Mouse (Mus musculus) limb, embryonic 13.5 days (tissue): Measurements from ENCODE around the gene Gm20518. TPM values are rescaled to one million over a fixed set of nuclear protein-coding genes. Genes with fewer than 3 reads are reported as not detected.

Experiments used
- ATAC-seq: fragments of 200-750 bp; cut with Nextera tagmentation; 2 replicates; pipeline ENCODE4 v1.8.0; 2017; ENCODE audit warnings: low read depth, moderate number of reproducible peaks, moderate TSS enrichment; ENCODE audit not compliant: low FRiP score
- H3K27ac ChIP-seq: fragments of 300-500 bp; sonication (generic); 2 replicates; pipeline ENCODE4 v1.5.1; 2015; ENCODE audit warnings: inconsistent platforms, mild to moderate bottlenecking, moderate library complexity
- H3K27me3 ChIP-seq: fragments of 300-500 bp; sonication (generic); 2 replicates; pipeline ENCODE4 v1.6.1; 2015; ENCODE audit warnings: mild to moderate bottlenecking, inconsistent platforms
- H3K36me3 ChIP-seq: fragments of 300-500 bp; sonication (generic); 2 replicates; pipeline ENCODE4 v1.6.1; 2015; ENCODE audit warnings: inconsistent platforms, mild to moderate bottlenecking, moderate library complexity
- H3K4me1 ChIP-seq: fragments of 300-500 bp; sonication (generic); 2 replicates; pipeline ENCODE4 v1.6.1; 2015; ENCODE audit warnings: inconsistent platforms
- H3K4me2 ChIP-seq: fragments of 300-500 bp; sonication (generic); replicated peaks from 2 replicates; pipeline ENCODE4 v1.6.1; 2015; ENCODE audit warnings: inconsistent platforms, mild to moderate bottlenecking, moderate library complexity
- H3K4me3 ChIP-seq: fragments of 300-500 bp; sonication (generic); 2 replicates; pipeline ENCODE4 v1.5.1; 2015; ENCODE audit warnings: moderate library complexity, mild to moderate bottlenecking, inconsistent platforms
- H3K9ac ChIP-seq: fragments of 300-500 bp; sonication (generic); 2 replicates; pipeline ENCODE4 v1.6.1; 2015; ENCODE audit warnings: mild to moderate bottlenecking, inconsistent platforms
- H3K9me3 ChIP-seq: fragments of 300-500 bp; sonication (generic); 2 replicates; pipeline ENCODE4 v1.6.1; 2016; ENCODE audit warnings: inconsistent platforms
- WGBS: fragments of 180-500 bp; shearing (Covaris S2); methylation state at CpG from one replicate; pipeline ENCODE4 v1.1.7; 2015; 5-methylcytosine and 5-hydroxymethylcytosine counted together
- polyA plus RNA-seq: library from polyadenylated mRNA; unstranded; fragments of >200 nt; fragmentation: Nextera tagmentation; extraction: Ambion mirVana; gene quantifications from 2 replicates; pipeline ENCODE4 v1.2.1, GENCODE M21; 2015

Gene Gm20518
- polyA plus RNA-seq, 1 experiment from 2014 or later: 0.53 TPM

DNA sequence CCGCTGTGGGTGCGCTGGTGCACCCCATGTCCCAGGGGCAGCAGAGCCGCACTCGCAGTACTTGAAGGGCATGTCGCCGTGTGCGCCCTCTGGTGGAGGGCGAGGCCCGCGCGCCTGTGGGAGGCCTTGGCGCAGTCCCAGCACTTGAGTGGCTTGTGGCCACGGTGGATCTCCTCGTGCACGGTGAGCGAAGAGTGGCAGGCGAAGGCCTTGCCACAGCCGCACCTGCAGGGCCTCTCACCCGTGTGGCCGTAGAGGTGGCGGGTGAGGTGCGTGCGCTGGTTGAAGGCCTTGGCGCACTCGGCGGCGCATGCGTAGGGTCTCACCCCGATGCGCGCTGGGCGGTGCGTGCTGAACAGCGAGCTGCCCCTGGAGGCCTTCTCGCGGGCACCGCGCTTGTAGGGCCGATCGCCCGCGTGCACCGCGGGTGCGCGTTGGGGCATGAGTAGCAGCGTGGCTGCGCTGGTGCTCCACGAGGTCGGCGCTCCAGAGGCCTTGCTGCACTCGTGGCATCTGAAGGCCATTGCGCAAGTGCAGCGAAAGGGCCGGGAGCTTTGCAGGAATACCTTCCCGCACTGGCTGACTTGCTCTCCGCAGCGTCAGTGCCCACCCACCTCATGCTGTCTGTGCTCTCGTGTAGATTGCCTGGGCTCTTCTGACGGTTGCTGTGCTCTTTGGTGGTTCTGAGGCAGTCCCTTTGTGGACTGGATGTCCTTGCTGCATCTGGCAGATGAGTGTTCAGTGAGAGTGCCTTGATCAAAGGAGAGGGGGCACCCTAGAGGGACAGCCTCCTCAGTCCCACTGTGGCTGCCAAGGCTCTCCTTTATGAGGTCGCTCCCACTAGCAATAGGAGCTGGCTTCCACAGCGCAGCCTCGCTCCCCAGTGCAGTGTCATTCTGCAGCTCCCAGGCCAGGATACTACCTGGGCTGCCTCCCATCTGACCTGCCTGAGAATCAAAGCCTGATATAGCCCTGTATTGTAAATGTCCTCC, 75.8 kb downstream of the Gm20518 start:
- Histone ChIP-seq H3K9ac (peak overlapping the region; percentile 77), H3K27me3 (peaks cover 3% of the 10 kb centered on the region; the same call in 1 of the 2 replicates), H3K4me2 (peak overlapping the region; percentile 82), H3K4me1 (peaks cover 35% of the 10 kb centered on the region), H3K27ac (peak overlapping the region; percentile 34; the same call in 1 of the 2 replicates), H3K4me3 (peak overlapping the region; percentile 58), H3K9me3 (no peaks in the 10 kb centered on the region), H3K36me3 (no peaks in the 10 kb centered on the region)
- 2% methylated on average over 54 of the region's 63 CpGs for WGBS
- peak; percentile 79 for ATAC-seq

- Histone ChIP-seq H3K36me3 (peaks cover 7% of the 10 kb centered on the region), H3K4me3 (no peak overlapping the region), H3K27me3 (0 out of 2 replicates have a peak, but pooled peaks cover 3% of the 10 kb centered on the region), H3K4me2 (no peak overlapping the region), H3K9me3 (no peaks in the 10 kb centered on the region), H3K27ac (no peak overlapping the region; the same call in 1 of the 2 replicates), H3K9ac (no peak overlapping the region), H3K4me1 (peaks cover 59% of the 10 kb centered on the region)
- no peak for ATAC-seq
- 49% methylated on average over 4 of the region's 4 CpGs for WGBS
Observed at GRCm38 (mm10) chr16:17813173-17813572, 78.3 kb downstream of the Gm20518 start.

GRCm38 (mm10) chr16:17812120-17812519, 79.4 kb downstream of the Gm20518 start:
- H3K9me3 ChIP-seq: no peaks in the 10 kb centered on the region
- H3K9ac ChIP-seq: no peak overlapping the region
- ATAC-seq: no peak
- H3K27ac ChIP-seq: no peak overlapping the region
- WGBS: 3% methylated on average over 5 of the region's 5 CpGs
- H3K4me3 ChIP-seq: no peak overlapping the region
- H3K4me2 ChIP-seq: no peak overlapping the region
- H3K36me3 ChIP-seq: peaks cover 18% of the 10 kb centered on the region
- H3K4me1 ChIP-seq: peaks cover 70% of the 10 kb centered on the region
- H3K27me3 ChIP-seq: 0 out of 2 replicates have a peak, but pooled peaks cover under 1% of the 10 kb centered on the region

GRCm38 (mm10) chr16:17809711-17810110, 81.8 kb downstream of the Gm20518 start:
- H3K27me3 ChIP-seq: peaks cover 12% of the 10 kb centered on the region
- H3K4me3 ChIP-seq: no peak overlapping the region
- peak overlapping the region; percentile 31 for H3K9ac ChIP-seq
- peak overlapping the region; percentile 98 for H3K27ac ChIP-seq
- 1% methylated on average over 7 of the region's 7 CpGs for WGBS
- H3K4me1 ChIP-seq: peaks cover 81% of the 10 kb centered on the region
- peak; percentile 90 for ATAC-seq
- peak overlapping the region; percentile 33 for H3K4me2 ChIP-seq
- no peaks in the 10 kb centered on the region for H3K9me3 ChIP-seq
- H3K36me3 ChIP-seq: peaks cover 37% of the 10 kb centered on the region

DNA sequence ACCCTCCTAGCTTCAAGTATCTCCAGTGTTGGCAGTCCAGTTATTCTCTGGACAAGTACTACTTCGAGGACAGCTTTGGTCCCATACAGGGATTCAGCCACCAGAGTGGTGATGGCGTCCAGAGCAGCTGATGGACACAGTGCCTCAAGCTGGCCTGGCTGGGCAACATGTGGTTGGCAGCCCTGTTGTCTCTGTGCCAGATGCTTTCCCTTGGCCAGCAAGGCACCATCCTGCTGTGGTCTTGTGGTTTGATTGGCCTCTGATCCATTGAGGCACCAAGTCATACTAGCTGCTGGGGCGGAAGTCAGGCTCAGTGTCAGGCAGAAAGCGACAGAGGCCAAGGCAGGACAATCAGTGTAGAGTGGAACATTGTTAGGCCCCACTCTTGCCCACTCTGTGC, 82.3 kb downstream of the Gm20518 start:
- Histone ChIP-seq H3K4me2 (peak overlapping the region; percentile 33; the same call in 1 of the 2 replicates), H3K27me3 (peaks cover 15% of the 10 kb centered on the region), H3K9me3 (no peaks in the 10 kb centered on the region), H3K4me1 (peaks cover 87% of the 10 kb centered on the region), H3K9ac (peak overlapping the region; percentile 19; the same call in 1 of the 2 replicates), H3K27ac (peak overlapping the region; percentile 98), H3K4me3 (no peak overlapping the region), H3K36me3 (peaks cover 42% of the 10 kb centered on the region)
- ATAC-seq: no peak
- 73% methylated on average over 4 of the region's 4 CpGs for WGBS

GRCm38 (mm10) chr16:17807192-17808009, 84.1 kb downstream of the Gm20518 start:
- WGBS: 2% methylated on average over 72 of the region's 73 CpGs
- H3K4me2 ChIP-seq: peak overlapping the region; percentile 73
- H3K27ac ChIP-seq: peak overlapping the region; percentile 87
- H3K9ac ChIP-seq: peak overlapping the region; percentile 76
- peaks cover 57% of the 10 kb centered on the region for H3K36me3 ChIP-seq
- peaks cover 96% of the 10 kb centered on the region for H3K4me1 ChIP-seq
- H3K9me3 ChIP-seq: no peaks in the 10 kb centered on the region
- peaks cover 32% of the 10 kb centered on the region for H3K27me3 ChIP-seq
- peak; percentile 41 for ATAC-seq
- H3K4me3 ChIP-seq: peak overlapping the region; percentile 41

DNA sequence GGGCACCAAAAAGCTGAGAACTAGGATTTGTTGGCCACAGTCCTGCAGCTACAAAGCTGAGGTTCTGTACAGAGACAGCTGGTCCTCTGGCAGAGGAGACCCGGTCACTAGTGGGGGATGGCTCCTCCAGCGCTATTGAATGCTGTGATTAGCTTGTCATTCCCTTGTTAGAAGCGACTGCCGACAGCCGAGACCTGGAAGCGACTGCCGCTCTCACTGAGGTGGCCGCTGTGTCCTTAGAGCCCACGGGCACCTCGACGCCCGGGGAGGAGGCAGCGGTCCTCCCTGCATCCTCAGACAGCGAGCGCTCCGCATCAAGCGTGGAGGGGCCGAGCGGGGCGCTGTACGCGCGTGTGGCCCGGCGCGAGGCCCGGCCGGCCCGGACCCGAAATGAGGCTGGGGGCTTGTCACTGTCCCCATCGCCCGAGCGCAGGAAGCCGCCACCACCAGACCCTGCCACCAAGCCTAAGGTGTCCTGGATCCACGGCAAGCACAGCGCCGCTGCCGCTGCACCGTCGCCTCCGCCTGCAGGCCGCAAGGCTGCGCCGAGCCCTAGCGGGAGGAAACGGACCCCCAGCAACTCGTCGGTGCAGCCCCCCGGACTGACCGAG, 84.8 kb downstream of the Gm20518 start:
- no peaks in the 10 kb centered on the region for H3K9me3 ChIP-seq
- H3K9ac ChIP-seq: peak overlapping the region; percentile 76
- peaks cover 98% of the 10 kb centered on the region for H3K4me1 ChIP-seq
- peaks cover 57% of the 10 kb centered on the region for H3K36me3 ChIP-seq
- WGBS: 6% methylated on average over 50 of the region's 50 CpGs
- peak overlapping the region; percentile 87 for H3K27ac ChIP-seq
- ATAC-seq: no peak
- H3K27me3 ChIP-seq: peaks cover 40% of the 10 kb centered on the region
- H3K4me2 ChIP-seq: peak overlapping the region; percentile 73
- H3K4me3 ChIP-seq: peak overlapping the region; percentile 41

DNA sequence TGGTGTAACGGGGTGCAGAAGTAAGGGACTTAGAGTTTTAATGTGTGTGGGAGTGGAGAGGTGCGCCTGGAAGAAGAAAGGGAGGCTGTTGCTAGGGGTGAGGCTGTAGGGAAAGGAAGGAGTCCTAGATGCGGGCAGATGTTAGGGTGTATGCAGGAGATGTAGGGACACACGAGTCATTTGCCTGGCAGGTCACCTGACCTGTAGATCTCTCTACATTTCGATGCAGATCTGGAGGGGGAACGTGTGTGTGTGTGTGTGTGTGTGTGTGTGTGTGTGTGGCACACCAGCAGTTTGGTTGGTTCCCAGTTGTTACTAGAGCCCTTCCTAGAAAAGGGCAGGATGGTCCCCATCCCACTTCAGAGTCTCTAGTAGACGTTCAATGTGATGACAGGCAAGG, 86.5 kb downstream of the Gm20518 start:
- peak overlapping the region; percentile 63 for H3K4me2 ChIP-seq
- H3K9me3 ChIP-seq: no peaks in the 10 kb centered on the region
- H3K36me3 ChIP-seq: peaks cover 57% of the 10 kb centered on the region
- peak overlapping the region; percentile 32 for H3K4me3 ChIP-seq
- H3K27me3 ChIP-seq: peaks cover 45% of the 10 kb centered on the region
- whole genome bisulfite sequencing: 37% methylated on average over 7 of the region's 7 CpGs
- ATAC-seq: no peak
- H3K27ac ChIP-seq: no peak overlapping the region
- peaks cover 98% of the 10 kb centered on the region for H3K4me1 ChIP-seq
- peak overlapping the region; percentile 67; the same call in 1 of the 2 replicates for H3K9ac ChIP-seq

- H3K4me2 ChIP-seq: peak overlapping the region; percentile 63
- H3K9ac ChIP-seq: peak overlapping the region; percentile 67; the same call in 1 of the 2 replicates
- 6% methylated on average over 33 of the region's 33 CpGs for WGBS
- H3K36me3 ChIP-seq: peaks cover 57% of the 10 kb centered on the region
- peak overlapping the region; percentile 32 for H3K4me3 ChIP-seq
- H3K27me3 ChIP-seq: peaks cover 47% of the 10 kb centered on the region
- peaks cover 98% of the 10 kb centered on the region for H3K4me1 ChIP-seq
- ATAC-seq: peak; percentile 43
- H3K27ac ChIP-seq: no peak overlapping the region; the same call in 1 of the 2 replicates
- no peaks in the 10 kb centered on the region for H3K9me3 ChIP-seq
Observed at GRCm38 (mm10) chr16:17804449-17804912, 87.0 kb downstream of the Gm20518 start.

DNA sequence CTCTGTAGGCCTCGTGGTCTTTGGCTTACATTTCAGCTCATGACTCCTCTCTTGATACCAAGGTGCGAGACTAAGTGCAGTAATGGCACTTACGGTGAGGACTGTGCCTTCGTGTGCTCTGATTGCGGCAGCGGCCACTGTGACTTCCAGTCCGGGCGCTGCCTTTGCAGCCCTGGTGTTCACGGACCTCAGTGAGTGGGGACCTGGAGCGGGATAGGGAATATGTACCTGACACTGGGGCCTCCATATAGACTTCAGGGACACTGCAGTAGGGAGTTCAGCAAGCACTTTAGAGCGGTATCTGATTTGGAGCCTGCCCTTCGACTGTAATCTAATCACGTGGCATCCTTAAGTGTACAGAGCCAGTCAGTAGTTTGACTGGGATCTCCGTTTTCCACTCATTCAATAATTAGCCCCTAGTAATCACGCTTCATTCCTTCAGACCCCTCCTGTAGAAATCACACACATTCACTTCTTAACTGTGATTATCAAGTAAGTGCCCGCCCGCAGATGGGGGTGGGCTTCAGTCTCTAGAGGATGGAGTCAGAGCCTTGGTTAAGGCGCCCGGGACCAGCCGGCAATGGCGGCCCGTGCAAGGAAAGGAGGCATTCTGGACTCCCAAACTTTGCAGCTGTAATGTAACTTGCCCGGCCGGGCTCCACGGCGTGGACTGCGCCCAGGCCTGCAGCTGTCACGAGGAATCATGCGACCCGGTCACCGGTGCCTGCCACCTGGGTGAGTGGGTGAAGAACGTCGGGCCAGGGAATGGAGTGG, 87.6 kb downstream of the Gm20518 start:
- WGBS: 21% methylated on average over 33 of the region's 33 CpGs
- Histone ChIP-seq H3K9me3 (no peaks in the 10 kb centered on the region), H3K9ac (peak overlapping the region; percentile 67), H3K4me3 (peak overlapping the region; percentile 37), H3K27ac (no peak overlapping the region; the same call in 1 of the 2 replicates), H3K27me3 (peaks cover 51% of the 10 kb centered on the region), H3K4me1 (peaks cover 98% of the 10 kb centered on the region), H3K4me2 (peak overlapping the region; percentile 63), H3K36me3 (peaks cover 54% of the 10 kb centered on the region)
- ATAC-seq: no peak
